Mouse (Mus musculus) frontal cortex, adult 2 months (tissue): ENCODE results near the gene Gm11985. TPM values are rescaled to one million over a fixed set of nuclear protein-coding genes. Genes with fewer than 3 reads are reported as not detected.
"Not testable (repeated sequence)": the region's sequence is repeated elsewhere in the genome, so short reads cannot be mapped to it uniquely, and the experiment has no call there.

Experiments used
- DNase-seq, 2 experiments: peaks; one replicate each; pipeline ENCODE4 v3.0.0; 2022; ENCODE audit warnings: low spot score in 1 of 2; ENCODE audit errors: extremely low spot score in 1 of 2
- polyA plus RNA-seq: library from polyadenylated mRNA; depleted of rRNA; stranded (reverse); fragments of >200 nt; gene quantifications from 2 replicates; pipeline ENCODE4 v1.2.3, GENCODE M21; 2012; rRNA removed

Gm11985 gene
- polyA plus RNA-seq: not detected in 2 replicates

DNA sequence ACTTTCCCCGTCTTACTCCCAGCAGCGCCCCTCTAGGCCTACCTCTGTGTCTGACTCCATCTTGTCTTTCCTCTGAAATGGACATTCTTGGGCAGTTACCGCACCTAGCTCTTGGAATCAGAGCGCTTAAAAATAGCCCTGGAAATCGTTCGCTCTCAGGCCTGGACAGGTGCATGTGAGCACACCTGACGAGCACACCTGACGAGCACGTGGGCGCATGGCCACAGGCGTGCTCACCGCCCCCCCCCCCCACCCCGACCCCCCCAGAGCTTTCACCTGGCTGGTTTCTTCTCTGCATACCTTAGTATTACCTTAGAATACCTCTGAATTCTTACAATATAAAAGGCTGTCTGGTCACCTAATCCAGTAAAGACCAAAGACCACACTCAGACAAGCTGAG lies at the start of gene Gm11985:
Gene Gm11985 (minus strand): TSS at position 101 of the 400 bp plus-strand sequence.
- no peak for DNase-seq

DNA sequence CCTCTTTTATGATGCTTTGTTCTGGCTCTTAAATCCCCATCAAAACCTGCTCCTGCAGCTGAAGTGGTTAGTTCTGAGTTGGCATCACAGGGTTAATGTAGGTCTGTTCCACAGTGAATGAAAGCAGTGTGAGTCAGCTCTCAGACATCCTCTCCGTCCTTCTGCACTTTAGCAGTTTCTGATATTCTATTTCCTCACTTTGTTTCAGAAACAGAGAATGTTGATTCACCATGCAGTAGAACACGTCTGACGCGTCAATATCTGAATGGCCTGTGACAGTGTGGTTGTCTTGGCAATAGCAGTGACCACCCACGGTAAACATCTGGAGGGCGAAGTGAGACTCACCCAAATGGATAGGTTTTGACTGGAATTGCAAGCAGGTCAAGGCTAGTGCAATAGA lies 49.3 kb upstream of the Gm11985 start:
- peak in 1 of 2 experiments; percentile 20 for DNase-seq

DNA sequence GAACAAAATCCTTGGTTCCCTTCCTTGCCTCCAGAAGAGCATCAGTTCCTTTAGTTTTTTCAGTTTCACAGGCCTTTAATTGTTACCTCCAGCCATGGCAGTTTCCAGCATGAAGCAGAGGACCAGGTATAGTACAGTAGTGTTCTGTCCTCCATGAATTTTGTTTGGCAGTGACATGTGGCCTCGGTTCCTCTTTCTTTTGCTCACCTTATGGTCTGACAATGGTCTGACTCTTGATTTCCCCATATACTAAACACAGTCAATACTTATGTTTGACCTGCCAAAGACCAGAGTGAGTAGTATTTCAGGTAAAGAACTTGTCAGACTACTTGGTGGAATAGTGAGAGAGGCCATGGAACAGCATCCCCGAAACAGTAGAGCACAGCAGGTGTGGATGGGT lies 48.4 kb upstream of the Gm11985 start:
- no peak for DNase-seq

- no peak for DNase-seq
Measured at GRCm38 (mm10) chr11:7234981-7235609, 46.7 kb upstream of the Gm11985 start.

- DNase-seq: no peak
Measured at GRCm38 (mm10) chr11:7234436-7234835, 46.1 kb upstream of the Gm11985 start.

- no peak for DNase-seq
Measured at GRCm38 (mm10) chr11:7233333-7233732, 45.0 kb upstream of the Gm11985 start.

DNA sequence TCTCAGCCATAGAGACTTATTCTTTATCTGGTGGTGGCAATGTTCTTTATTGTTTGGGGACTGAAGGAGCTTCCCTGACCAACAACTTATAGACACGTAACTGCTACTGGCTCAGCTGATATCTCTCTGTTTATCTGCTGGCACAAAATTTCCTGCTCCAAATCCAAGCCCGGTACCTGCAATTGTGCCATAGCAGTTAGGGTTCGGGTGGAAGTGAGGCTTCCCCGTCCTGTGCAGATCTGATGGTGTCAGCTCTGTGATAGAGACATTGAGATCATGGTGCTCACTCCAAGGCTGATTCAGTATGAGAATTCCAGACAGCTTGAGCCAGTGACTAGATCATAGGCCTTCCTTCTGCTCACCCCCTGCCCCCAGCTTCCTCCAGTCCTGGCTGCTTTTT lies 43.6 kb upstream of the Gm11985 start:
- no peak for DNase-seq

- DNase-seq: no peak
Measured at GRCm38 (mm10) chr11:7230000-7230399, 41.6 kb upstream of the Gm11985 start.

DNA sequence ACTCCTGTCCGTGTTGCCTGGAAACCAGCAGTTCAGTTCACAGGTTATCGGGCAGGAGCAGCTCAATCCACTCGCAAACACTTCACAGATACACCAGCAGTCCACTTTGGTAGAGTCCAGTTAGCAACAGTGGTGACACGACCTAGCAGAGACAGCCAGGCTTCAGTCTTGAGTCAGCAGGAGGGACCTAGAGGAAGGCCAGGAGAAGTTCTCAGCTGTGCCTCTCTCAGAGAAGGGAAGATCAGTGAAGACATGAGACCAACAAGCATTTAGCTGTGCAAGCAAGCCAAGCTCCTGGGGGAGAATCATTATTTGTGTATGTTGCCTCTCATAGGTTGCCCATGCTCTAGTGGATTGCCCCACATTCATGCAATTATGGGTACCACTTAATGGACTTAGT lies 39.7 kb upstream of the Gm11985 start:
- no peak for DNase-seq

DNA sequence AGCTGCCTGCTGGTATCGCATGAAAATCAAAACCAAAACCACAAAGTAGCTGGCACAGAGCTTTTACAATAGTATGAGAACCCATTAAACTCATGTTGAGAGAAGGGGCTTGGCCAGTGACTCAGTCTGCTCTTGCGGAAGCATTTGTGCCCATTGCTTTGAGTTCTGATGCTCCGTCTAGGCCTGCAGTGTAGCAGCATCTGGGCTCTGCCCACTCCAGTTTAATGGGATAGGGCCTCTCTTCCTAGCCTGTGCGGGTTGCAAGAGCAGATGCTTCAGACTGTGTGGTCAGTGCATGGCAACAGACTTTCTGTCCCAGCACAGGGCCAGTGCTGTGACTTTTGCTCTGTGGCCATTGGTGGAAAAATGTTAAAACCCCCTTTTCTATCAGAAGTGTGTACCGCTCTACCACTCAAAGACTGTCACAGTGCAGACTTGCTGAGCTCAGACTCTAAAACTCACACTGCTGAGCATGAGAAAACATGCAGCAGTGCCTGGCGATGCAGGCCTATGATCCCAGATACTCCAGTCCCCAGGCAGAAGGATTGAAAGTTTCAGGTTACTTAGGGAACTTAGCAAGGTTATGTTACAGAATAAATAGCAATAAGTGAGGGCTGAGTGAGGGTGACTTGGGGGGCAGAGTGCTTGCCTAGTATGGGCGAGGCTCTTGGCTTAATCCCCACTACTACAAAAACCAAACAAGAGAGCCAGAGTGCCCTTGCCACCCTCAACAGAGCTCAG lies 38.6 kb upstream of the Gm11985 start:
- DNase-seq: no peak

DNA sequence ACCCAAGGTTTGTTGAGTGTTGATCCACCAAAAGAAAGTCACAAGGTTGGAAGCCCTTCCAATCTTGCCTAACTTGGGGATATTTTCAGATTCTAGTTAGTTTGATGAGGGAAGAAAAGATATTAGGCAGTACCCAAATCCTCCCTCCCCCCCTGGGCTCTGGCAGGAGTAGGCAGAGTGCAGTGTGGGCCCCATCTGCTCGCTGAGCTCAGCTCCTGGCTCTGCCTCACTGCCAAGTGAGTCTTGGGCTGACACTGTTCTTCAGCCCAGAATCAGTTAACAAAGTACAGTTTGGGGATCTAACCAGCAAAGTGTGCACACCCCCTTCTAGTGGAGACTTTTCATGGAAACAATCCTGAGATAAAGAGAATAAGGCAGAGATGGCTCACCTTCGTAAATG lies 37.8 kb upstream of the Gm11985 start:
- DNase-seq: peak in 1 of 2 experiments; percentile 44

GRCm38 (mm10) chr11:7221826-7222225 lies 33.5 kb upstream of the Gm11985 start:
- DNase-seq: not testable (repeated sequence)

DNA sequence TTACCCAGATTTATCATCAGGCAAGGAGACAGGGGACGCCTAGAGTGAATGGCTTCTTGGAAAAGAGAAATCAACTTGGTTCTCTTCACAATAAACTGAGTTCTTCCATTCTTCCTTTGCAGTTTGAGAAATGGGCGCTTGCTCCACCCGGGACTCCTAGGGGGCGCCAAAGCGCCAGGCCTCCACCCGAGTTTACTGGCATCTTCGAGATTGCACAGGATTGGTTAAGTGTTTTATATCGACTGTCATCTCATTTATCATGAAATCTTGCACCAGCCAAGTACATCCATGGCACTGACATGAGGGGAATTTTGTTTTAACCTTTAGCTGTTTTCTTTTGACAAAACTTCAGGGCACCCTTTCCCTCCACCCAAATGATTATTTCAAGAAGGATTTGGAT lies 27.3 kb upstream of the Gm11985 start:
- DNase-seq: peak; percentile 39 to 84

DNA sequence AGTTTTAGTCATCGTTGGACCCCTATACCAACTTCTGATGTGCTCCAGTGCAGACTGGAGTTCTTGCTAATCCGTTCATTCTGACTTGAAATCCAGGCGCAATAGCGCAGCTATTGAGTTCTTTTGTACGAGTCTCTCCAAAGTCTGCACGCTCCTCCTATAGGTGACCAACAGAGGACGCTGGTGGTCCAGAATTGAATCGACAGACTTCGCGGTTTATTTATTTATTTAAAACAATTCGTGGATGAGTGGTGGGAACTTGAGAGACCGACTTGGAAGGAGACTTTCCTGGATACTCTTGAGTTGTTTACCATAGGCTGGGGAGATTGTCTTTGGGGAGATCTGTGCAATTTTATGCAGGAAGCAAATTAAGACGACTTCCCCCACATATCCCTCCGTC lies 26.4 kb upstream of the Gm11985 start:
- DNase-seq: peak; percentile 32 to 81

- peak in 1 of 2 experiments; percentile 38 for DNase-seq
Measured at GRCm38 (mm10) chr11:7214342-7214660, 25.9 kb upstream of the Gm11985 start.

DNA sequence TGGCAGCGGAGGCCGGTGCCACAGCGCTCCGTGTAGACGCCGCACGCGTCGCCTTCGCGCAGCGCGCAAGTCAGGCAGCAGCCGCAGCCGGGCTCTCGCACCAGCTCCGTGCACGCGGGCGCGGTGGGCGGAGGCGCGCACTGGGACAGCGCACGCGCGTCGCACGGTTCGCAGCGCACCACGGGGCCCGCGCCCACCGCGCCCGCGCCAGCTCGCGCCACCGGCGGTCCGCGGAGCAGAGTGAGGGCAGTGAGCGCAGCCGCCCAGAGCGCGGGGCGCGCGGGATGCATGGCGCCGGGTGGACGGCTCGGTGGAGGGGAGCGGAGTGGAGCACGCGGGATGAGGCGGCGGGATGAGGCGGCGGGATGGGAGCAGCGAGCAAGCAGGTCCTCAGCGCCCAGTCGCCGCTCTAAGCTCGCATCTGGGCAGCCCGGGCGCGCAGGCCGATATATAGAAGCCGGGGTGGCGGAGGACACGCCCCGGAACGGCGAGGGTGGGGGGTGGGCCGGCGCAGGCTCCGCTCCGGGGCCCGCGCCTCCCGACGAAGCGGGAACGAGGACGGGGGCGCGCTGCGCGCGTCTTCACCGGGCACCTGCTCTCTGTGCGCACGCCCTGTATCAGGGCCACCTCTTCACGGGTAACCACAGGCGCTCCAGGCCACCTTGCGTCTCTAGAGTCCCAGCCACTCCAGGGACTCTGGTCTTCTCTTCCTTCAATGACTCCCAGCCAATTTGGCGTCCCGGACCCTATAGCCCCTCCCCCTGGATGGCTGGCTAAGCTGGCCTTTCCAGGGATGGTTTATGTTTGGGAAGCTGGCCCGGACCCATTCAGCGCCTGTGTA lies 25.4 kb upstream of the Gm11985 start, which contains the start of gene Igfbp3:
Gene Igfbp3 (minus strand): TSS at position 423 of the 841 bp plus-strand sequence.
- DNase-seq: peak; percentile 61 to 85

DNA sequence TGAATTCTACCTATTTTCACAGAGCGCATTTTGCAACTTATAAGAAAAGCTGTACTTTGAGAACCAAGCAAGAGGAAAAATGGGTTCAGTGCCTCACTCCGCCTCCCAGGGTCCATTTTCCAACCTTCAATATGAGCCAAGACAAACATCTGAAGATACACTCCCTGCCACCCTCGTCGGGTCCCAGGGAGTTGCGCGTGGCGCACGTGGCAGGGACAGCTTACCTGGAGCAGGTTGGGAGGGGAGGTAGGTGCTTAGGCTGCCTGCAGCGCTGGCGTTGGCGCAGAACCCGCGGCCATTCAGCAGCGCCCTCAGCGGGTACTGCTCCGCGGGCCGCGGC lies 24.8 kb upstream of the Gm11985 start:
- no peak for DNase-seq

DNA sequence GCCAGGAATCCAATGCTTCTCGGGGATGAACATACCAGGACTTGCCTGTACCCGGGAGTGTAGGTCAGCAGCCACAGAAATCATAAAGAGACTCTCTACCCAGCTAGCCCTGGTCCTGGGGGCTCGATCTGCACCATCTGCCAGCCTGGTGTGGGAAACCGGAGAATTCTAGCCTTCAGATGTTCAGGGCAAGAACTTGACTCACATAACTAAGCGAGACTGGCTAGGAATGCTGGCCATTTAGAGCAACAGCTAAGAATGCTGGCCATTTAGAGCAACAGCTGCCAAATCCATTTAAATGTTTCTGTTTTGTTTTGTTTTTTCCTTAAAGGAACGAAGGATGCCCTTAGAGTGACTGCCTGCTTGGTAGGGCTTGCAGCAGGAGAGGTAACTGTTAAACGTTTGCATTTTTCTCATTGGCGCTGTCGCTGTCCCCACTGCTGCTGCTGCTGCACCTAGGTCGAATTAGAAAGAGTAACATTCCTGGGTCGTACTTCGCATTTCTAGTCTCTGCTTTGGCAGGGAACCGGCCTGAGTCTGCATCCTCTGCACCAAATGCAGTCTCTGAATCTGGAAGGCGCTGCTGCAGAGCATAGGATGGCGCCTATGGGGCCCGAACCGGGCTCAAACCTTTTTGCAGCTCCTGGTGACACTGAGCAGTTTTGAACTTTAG lies 23.9 kb upstream of the Gm11985 start:
- no peak for DNase-seq

DNA sequence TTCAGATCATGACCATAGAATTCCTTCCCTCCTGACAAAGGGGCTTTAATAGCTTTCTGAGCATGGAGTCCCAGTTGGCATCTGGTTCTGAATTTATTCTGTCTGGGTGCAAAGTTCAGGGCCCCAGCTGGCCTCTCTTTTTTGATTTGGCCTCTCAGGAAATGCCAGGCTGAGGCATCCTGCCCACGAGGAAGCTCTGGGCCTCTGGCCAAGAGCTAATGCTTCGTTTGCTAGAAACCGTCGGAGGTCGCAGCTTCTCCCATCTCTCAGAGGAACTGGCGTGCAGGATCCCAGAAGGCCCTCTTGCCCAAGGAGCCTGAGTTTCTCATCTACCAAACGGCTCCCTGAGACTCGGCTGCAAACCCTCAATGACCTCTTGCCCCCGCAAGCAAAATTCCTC lies 22.8 kb upstream of the Gm11985 start:
- DNase-seq: no peak

GRCm38 (mm10) chr11:7210343-7210742 lies 22.0 kb upstream of the Gm11985 start:
- DNase-seq: peak in 1 of 2 experiments; percentile 89

DNA sequence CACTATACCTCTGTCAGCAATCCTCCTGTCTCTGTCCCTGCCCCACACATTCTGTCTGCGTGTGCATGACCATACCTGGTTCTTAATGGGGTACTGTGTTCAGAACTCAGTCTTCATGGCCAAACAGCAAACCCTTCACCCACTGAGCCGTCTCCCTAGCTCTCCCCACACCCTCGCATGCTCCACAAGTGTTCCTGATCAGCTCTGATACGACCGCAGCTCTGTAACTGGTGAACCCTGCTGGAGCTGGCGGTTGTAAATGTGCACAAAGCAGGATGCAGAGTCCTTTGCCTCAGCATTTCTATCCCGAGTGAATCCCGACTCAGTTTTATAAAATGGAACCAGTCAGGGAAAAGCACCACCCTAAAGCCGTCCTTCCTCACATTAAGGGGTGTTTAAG lies 15.5 kb upstream of the Gm11985 start:
- DNase-seq: no peak
